Mouse (Mus musculus) liver, embryonic 14.5 days (tissue): ENCODE results near the gene Atg101. TPM values are rescaled to one million over a fixed set of nuclear protein-coding genes. Genes with fewer than 3 reads are reported as not detected.
A peak's percentile ranks its signal among the peaks of the same experiment; 100 is the strongest.

Experiments
- ATAC-seq: fragments of 200-750 bp; cut with Nextera tagmentation; 2 replicates; pipeline ENCODE4 v1.8.0; 2017; ENCODE audit warnings: moderate number of reproducible peaks, mild to moderate bottlenecking, moderate library complexity; ENCODE audit not compliant: insufficient read depth
- DNase-seq, 3 experiments: peaks; one replicate each; pipeline ENCODE4 v3.0.0-alpha.2; 2012 to 2013; ENCODE audit warnings: low read depth in 3 of 3, low spot score in 3 of 3
- H3K27ac ChIP-seq: fragments of 300-500 bp; sonication (generic); 2 replicates; pipeline ENCODE4 v1.5.1; 2014; ENCODE audit warnings: moderate library complexity, mild to moderate bottlenecking, control low read depth, inconsistent platforms
- H3K27me3 ChIP-seq: fragments of 300-500 bp; sonication (generic); 2 replicates; pipeline ENCODE4 v1.6.1; 2014; ENCODE audit warnings: mild to moderate bottlenecking, low read length, moderate library complexity; ENCODE audit not compliant: control insufficient read depth, insufficient read depth
- H3K36me3 ChIP-seq: fragments of 300-500 bp; sonication (generic); replicated peaks from 2 replicates; pipeline ENCODE4 v1.6.1; 2014; ENCODE audit warnings: low read depth; ENCODE audit not compliant: control insufficient read depth, insufficient read depth
- H3K4me1 ChIP-seq, 2 experiments: fragments of 200-500 bp in 1 of 2; fragments of 300-500 bp in 1 of 2; sonication (generic) in 1 of 2; replicated peaks; 2 replicates each; pipeline ENCODE4 v1.6.1; 2012 to 2014; ENCODE audit warnings: antibody characterized with exemption in 1 of 2, inconsistent platforms in 1 of 2, low read length in 1 of 2; ENCODE audit not compliant: control insufficient read depth in 2 of 2, insufficient read depth in 2 of 2
- H3K4me2 ChIP-seq: fragments of 300-500 bp; sonication (generic); 2 replicates; pipeline ENCODE4 v1.6.1; 2014; ENCODE audit warnings: low read depth, mild to moderate bottlenecking, control low read depth, moderate library complexity
- H3K4me3 ChIP-seq, 2 experiments: fragments of 200-500 bp in 1 of 2; fragments of 300-500 bp in 1 of 2; sonication (generic) in 1 of 2; 2 replicates each; pipeline ENCODE4 v1.5.1; 2012 to 2014; ENCODE audit warnings: low read depth in 2 of 2, low read length in 2 of 2, mild to moderate bottlenecking in 2 of 2, control low read depth in 1 of 2, inconsistent platforms in 1 of 2, moderate library complexity in 1 of 2; ENCODE audit not compliant: insufficient read depth in 1 of 2
- H3K9ac ChIP-seq: fragments of 300-500 bp; sonication (generic); replicated peaks from 2 replicates; pipeline ENCODE4 v1.6.1; 2014; ENCODE audit warnings: mild to moderate bottlenecking, control low read depth, moderate library complexity
- H3K9me3 ChIP-seq: fragments of 300-500 bp; sonication (generic); 2 replicates; pipeline ENCODE4 v1.6.1; 2016; ENCODE audit warnings: low read length, mixed read lengths; ENCODE audit not compliant: control insufficient read depth
- CTCF ChIP-seq: IDR thresholded peaks from 2 replicates; pipeline ENCODE4 v1.5.1; 2016; ENCODE audit warnings: antibody characterized with exemption, low read depth, control low read depth
- EP300 ChIP-seq: IDR thresholded peaks from 2 replicates; pipeline ENCODE4 v1.6.1; 2016; ENCODE audit warnings: antibody characterized with exemption, low read depth
- WGBS: fragments of 180-500 bp; shearing (Covaris S2); extraction: QIAGEN DNeasy Blood & Tissue Kit; methylation state at CpG from one replicate; pipeline ENCODE4 v1.1.7; 2014; ENCODE audit not compliant: insufficient replicate concordance; 5-methylcytosine and 5-hydroxymethylcytosine counted together
- polyA plus RNA-seq, 2 experiments: library from polyadenylated mRNA; depleted of rRNA in 1 of 2; stranded (reverse) in 1 of 2; unstranded in 1 of 2; fragments of >200 nt; fragmentation: Nextera tagmentation in 1 of 2; extraction: Ambion mirVana in 1 of 2; gene quantifications; 2 replicates each; pipeline versions ENCODE4 v1.2.1 to v1.2.3; 2012 to 2014

Gene Atg101
- polyA plus RNA-seq, 2 experiments: 17.2 to 23.7 TPM

DNA sequence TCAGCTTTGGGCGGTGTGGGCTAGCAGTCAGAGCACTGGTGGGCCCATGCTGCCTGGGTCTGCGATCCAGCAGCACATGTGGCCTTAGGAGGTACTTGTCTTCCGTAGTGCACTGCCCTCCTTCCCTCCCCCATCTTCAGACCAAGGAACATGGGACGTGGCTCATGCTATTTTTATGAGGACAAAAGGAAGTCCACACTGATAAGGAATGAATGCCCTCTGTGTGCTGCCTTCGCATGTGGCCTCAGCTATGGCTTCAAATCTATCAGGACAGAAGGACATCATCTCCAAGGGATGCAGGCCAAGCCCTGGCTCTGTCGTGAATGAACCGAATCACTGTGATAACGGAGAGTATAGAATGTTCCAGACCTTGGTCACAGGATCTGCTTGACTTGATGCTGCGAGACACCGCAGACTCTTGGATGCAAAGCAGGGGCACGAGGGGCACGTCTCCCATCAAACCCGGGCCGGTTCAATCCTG lies 15.4 kb downstream of the Atg101 start:
- Histone ChIP-seq H3K9ac (no peak overlapping the region), H3K27ac (no peak overlapping the region), H3K27me3 (no peaks in the 10 kb centered on the region), H3K4me1 (peaks cover 0 to 12% of the 10 kb centered on the region in 2 experiments; a peak in 2 of 4 replicates), H3K4me3 (no peak overlapping the region), H3K9me3 (no peaks in the 10 kb centered on the region), H3K4me2 (no peak overlapping the region), H3K36me3 (no peaks in the 10 kb centered on the region)
- no peak for DNase-seq
- TF ChIP-seq CTCF (no peak), EP300 (no peak)
- 0 out of 2 replicates have a peak, but pooled peaks have one; percentile 15 for ATAC-seq
- WGBS: 44% methylated on average over 14 of the region's 14 CpGs

GRCm38 (mm10) chr15:101300128-101300527 lies 16.1 kb downstream of the Atg101 start:
- H3K9me3 ChIP-seq: no peaks in the 10 kb centered on the region

DNA sequence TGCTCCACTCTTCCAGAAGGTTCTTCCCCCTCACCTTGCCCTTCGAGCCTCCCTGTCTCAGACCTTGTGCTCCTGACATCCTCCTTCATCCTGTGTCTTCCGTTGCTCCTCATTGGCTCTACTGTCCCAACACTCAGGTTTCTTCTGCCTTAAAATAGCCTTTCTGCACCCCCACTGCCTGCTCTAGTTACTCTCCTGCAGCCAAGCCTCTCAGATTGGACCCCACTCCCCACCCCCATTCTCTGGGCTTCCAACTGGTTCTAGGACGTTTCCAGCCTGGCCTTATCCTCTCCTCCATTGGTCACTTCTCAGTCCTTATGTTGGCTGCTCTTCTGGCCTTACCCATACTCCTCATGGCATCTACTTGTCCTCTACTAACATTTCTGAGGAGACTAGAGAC lies 18.1 kb downstream of the Atg101 start:
- H3K4me3 ChIP-seq: no peak overlapping the region
- no peak for DNase-seq
- TF ChIP-seq CTCF (no peak), EP300 (no peak)
- no peak overlapping the region for H3K9ac ChIP-seq
- no peaks in the 10 kb centered on the region for H3K27me3 ChIP-seq
- no peaks in the 10 kb centered on the region for H3K36me3 ChIP-seq
- 57% methylated on average over 3 of the region's 3 CpGs for WGBS
- no peaks in the 10 kb centered on the region for H3K9me3 ChIP-seq
- H3K4me1 ChIP-seq: peaks cover 0 to 12% of the 10 kb centered on the region in 2 experiments; a peak in 2 of 4 replicates
- no peak overlapping the region for H3K4me2 ChIP-seq
- no peak overlapping the region for H3K27ac ChIP-seq
- ATAC-seq: no peak

More at GRCm38 (mm10) chr15:101300128-101300527, 16.1 kb downstream of the Atg101 start:
- Histone ChIP-seq H3K4me1 (peaks cover 0 to 12% of the 10 kb centered on the region in 2 experiments; a peak in 2 of 4 replicates), H3K36me3 (no peaks in the 10 kb centered on the region), H3K27me3 (no peaks in the 10 kb centered on the region), H3K4me3 (no peak overlapping the region), H3K9ac (no peak overlapping the region), H3K4me2 (no peak overlapping the region), H3K27ac (no peak overlapping the region)
- no peak for DNase-seq
- TF ChIP-seq CTCF (no peak), EP300 (no peak)
- 0 out of 2 replicates have a peak, but pooled peaks have one; percentile 8 for ATAC-seq
- WGBS: 18% methylated on average over 6 of the region's 6 CpGs

DNA sequence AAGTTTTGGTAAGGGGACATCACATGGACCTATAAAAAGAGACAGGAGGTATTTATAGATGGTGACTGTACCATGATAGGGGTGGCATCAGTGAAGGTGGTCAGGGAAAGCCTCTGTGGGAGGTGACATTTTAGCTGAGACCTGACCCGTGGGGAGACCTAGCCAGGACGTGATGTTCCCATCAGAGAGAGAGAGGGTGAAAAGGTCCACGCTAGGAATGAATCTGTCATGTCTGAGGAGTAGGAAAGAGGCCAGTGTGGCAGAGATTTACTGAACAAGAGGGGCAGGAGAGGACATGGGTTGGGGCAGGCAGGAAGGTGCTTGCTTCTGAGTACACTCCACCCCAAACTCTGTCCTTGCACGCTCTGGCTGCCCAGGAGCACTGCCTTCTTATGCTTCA lies 19.8 kb downstream of the Atg101 start:
- DNase-seq: no peak

DNA sequence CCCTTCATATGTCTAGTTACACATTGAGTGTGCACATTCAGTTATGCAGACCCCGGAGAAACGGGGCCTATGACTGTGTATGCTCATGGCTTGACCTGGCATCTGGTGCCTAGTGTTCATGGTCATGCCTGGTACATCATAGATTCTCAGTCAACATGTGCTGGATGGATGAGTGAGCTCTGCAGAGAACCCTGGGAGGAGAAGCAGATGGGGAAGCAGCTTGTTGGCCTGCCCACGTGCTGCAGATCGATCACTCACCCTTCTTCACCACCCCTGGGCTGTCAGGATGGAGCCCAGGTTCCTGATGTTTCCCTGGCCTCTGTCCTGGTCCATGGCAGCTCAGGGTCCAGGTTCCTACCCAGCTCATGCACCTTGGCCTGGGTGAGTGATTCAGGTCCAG lies 22.4 kb downstream of the Atg101 start:
- no peak overlapping the region for H3K4me2 ChIP-seq
- no peak for ATAC-seq
- no peak overlapping the region for H3K9ac ChIP-seq
- no peaks in the 10 kb centered on the region for H3K27me3 ChIP-seq
- whole genome bisulfite sequencing: 60% methylated on average over 4 of the region's 4 CpGs
- H3K4me3 ChIP-seq: no peak overlapping the region
- H3K4me1 ChIP-seq: peaks cover 0 to 5% of the 10 kb centered on the region in 2 experiments; a peak in 1 of 4 replicates
- no peaks in the 10 kb centered on the region for H3K9me3 ChIP-seq
- H3K36me3 ChIP-seq: no peaks in the 10 kb centered on the region
- TF ChIP-seq CTCF (no peak), EP300 (no peak)
- H3K27ac ChIP-seq: no peak overlapping the region
- no peak for DNase-seq

More for the DNA sequence above, 19.8 kb downstream of the Atg101 start:
- ATAC-seq: no peak
- Histone ChIP-seq H3K4me3 (no peak overlapping the region), H3K4me1 (peaks cover 0 to 12% of the 10 kb centered on the region in 2 experiments; a peak in 2 of 4 replicates), H3K27ac (no peak overlapping the region), H3K9ac (no peak overlapping the region), H3K27me3 (no peaks in the 10 kb centered on the region), H3K36me3 (no peaks in the 10 kb centered on the region), H3K9me3 (no peaks in the 10 kb centered on the region), H3K4me2 (no peak overlapping the region)
- WGBS: 57% methylated on average over 4 of the region's 4 CpGs
- TF ChIP-seq EP300 (no peak), CTCF (no peak)
